Mouse (Mus musculus) ovary, adult 10 weeks (tissue): ENCODE measurements around the gene Ttc9b. TPM values are rescaled to one million over a fixed set of nuclear protein-coding genes. Genes with fewer than 3 reads are reported as not detected.

ENCODE experiments used
- polyA plus RNA-seq: library from polyadenylated mRNA; stranded (reverse); fragments of 350-450 nt; fragmentation: Illumina TruSeq; extraction: RNeasy Lipid Tissue Mini Kit (QIAGEN cat#74804); gene quantifications from one replicate; pipeline ENCODE4 v1.2.3, GENCODE M21; 2014

The Ttc9b gene
- polyA plus RNA-seq: not detected

DNA sequence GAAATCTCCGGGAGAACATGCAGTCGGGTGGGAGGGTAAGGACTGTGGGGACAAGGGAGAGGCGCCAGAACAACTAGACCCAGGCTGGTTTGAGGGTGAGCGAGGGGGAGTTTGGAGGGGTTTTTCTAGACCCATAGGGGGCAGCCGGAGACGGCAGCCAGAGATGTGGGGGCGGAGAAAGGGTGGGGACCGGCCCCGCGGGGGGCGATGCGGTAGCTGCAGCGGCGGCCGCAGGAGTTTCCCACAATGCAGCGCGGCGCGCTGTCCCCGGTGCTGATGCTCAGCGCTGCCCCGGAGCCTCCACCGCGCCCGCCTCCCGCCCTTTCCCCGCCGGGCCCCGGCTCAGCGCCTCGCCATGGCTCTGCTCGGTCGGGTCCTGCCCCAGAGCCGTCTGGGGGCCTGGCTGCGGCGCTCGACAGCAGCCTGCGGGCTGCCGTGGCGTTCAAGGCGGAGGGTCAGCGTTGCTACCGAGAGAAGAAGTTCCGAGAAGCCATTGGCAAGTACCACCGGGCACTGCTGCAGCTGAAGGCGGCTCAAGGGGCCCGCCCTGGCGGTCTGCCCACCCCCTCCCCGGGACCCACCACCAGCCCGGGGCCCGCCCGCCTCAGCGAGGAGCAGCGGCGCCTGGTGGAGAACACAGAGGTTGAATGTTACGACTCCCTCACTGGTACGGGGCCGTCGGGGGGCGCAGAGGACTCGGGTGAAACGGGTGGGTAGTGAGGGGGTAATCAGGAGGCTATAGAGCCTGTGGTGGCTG lies at the start of gene Ttc9b:
TSS of gene Ttc9b (plus strand) at position 235 of the 757 bp plus-strand sequence.

DNA sequence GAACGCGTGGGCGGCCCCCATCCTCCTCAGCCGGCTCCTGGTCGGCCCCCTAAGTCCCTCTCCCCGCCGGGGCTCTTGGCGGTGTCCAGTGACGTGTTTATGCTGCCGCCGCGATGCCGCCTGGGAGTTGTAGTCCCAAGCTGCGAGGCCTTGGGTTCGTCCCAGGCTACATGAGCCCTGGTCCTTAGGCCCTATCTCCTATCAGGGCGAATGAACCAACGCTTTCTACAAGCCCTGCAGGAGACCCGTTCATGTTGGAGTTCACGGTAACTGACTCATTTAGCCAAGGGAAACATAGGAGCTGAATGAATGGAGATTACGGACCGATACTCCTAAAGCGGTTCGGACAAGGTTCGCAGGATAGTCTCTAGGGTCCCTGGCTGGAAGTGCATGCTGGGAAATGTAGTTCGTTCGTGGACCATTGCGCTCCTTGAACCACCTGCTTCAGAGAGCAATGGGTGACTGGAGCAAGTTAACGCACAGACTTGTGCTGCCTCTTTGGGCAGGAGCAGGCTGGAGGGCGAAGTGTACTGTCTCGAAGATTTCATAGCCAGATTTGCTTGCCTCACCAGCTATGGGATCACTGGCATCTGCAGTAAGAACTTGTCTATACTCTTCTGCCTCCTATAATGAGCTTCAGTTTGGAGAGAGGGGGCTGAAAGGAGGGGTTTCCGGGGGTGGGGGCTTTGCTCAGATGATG lies 21.0 kb downstream of the Ttc9b start, which contains the start of gene Map3k10:
TSS of gene Map3k10 (minus strand) at position 77 of the 700 bp plus-strand sequence.

DNA sequence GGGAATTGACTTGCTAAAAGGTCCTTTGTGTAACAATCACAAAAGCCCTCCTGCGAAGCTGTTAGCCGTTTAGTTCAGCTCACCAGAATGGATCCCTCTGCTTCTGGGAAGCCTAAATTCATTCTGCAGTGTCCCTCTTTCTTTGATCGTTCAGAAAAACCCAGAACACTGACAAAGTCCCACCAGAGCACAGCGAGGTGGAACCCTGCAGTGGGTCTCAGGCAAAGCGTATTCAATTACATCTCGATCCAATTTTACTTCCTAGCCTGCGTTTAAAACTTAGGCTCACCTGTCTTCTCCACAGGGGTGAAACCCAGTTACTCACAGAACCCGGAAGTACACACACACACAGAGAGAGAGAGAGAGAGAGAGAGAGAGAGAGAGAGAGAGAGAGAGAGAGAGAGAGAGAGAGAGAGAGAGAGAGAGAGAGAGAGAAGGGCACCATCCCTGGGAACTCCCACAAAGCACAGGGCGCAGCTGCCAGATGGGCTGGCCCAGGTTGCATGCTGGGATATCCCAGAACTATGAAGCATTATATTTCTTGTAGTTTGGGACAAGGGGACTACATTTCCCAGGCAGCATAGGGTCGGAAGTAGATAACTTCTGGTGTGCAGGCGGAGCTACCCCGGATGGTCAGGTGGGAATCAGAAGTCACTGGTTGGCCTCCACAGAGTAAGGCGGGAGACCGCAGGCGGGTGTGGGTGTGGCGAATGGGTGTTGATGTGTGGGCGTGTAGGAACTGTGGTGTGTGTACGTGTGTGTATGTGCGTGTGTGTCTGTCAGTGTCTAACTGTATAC lies 35.3 kb downstream of the Ttc9b start, which contains the start of gene Zfp607b:
TSS of gene Zfp607b (plus strand) at position 526 of the 798 bp plus-strand sequence.

Other genes with a start within 250 kb of the Ttc9b start
- gene Sptbn4, start 206.2 kb upstream of the Ttc9b start, polyA plus RNA-seq: not detected
- not detected for gene Blvrb, start 205.9 kb upstream of the Ttc9b start, polyA plus RNA-seq
- 2.0 TPM for gene Sertad3, start 180.1 kb upstream of the Ttc9b start, polyA plus RNA-seq
- 0.51 TPM for gene Sertad1, start 167.0 kb upstream of the Ttc9b start, polyA plus RNA-seq
- gene Prx, start 154.6 kb upstream of the Ttc9b start, polyA plus RNA-seq: 0.14 TPM
- 0.46 TPM for gene Hipk4, start 130.6 kb upstream of the Ttc9b start, polyA plus RNA-seq
- 0.34 TPM for gene Pld3, start 100.7 kb upstream of the Ttc9b start, polyA plus RNA-seq
- 2.0 TPM for gene 2310022A10Rik, start 100.7 kb upstream of the Ttc9b start, polyA plus RNA-seq
- gene Akt2, start 62.4 kb upstream of the Ttc9b start, polyA plus RNA-seq: 9.0 TPM
- 0.91 TPM for gene Map3k10, start 20.7 kb downstream of the Ttc9b start, polyA plus RNA-seq
- 6.0 TPM for gene Zfp607b, start 35.4 kb downstream of the Ttc9b start, polyA plus RNA-seq
- 73.2 TPM for gene Zfp60, start 77.5 kb downstream of the Ttc9b start, polyA plus RNA-seq
- 22.4 TPM for gene Zfp626, start 153.3 kb downstream of the Ttc9b start, polyA plus RNA-seq
- 20.3 TPM for gene Zfp59, start 184.7 kb downstream of the Ttc9b start, polyA plus RNA-seq
- gene Zfp607a, start 203.6 kb downstream of the Ttc9b start, polyA plus RNA-seq: 12.0 TPM